Mouse (Mus musculus): ENCODE results near the gene Dnase1l1. TPM values are rescaled to one million over a fixed set of nuclear protein-coding genes. Genes with fewer than 3 reads are reported as not detected.
A peak's percentile ranks its signal among the peaks of the same experiment; 100 is the strongest.

The Dnase1l1 gene
- polyA plus RNA-seq, 1 experiment from 2014 or later, result 11.1 TPM

- 0 out of 2 replicates have a peak, but pooled peaks cover 5% of the 10 kb centered on the region for H3K4me1 ChIP-seq
- H3K9me3 ChIP-seq, result no peaks in the 10 kb centered on the region
- H3K36me3 ChIP-seq, result peaks cover 18% of the 10 kb centered on the region
- peak within 1 kb of the TSS; percentile 70 for H3K4me3 ChIP-seq
- H3K27me3 ChIP-seq (ENCODE audit: insufficient read depth, poor library complexity, severe bottlenecking), result 0 out of 2 replicates have a peak, but pooled peaks cover 3% of the 10 kb centered on the region
- WGBS, result 26% methylated on average over 39 of the region's 39 CpGs
- H3K27ac ChIP-seq, result peak within 1 kb of the TSS; percentile 91
- DNase-seq (ENCODE audit: low spot score), result peak; percentile 96
Observed at GRCm38 (mm10) chrX:74254153-74254887, 27.8 kb downstream of the Dnase1l1 start, which contains the start of gene Emd. Gene Emd (plus strand): TSS chrX:74254687.

- DNase-seq (ENCODE audit: low spot score), result peak; percentile 84
- Histone ChIP-seq H3K4me1 (no peaks in the 10 kb centered on the region), H3K9me3 (no peaks in the 10 kb centered on the region), H3K36me3 (no peaks in the 10 kb centered on the region), H3K27ac (peak within 1 kb of the TSS; percentile 86), H3K27me3 (ENCODE audit: insufficient read depth, poor library complexity, severe bottlenecking) (0 out of 2 replicates have a peak, but pooled peaks cover 3% of the 10 kb centered on the region), H3K4me3 (peak within 1 kb of the TSS; percentile 57)
- WGBS, result 15% methylated on average over 38 of the region's 38 CpGs
Observed at GRCm38 (mm10) chrX:74249615-74250014, 32.5 kb downstream of the Dnase1l1 start, which contains the start of gene Flna. Gene Flna (minus strand): TSS chrX:74249820.

- peak overlapping the region; percentile 57 for H3K4me3 ChIP-seq
- no peaks in the 10 kb centered on the region for H3K4me1 ChIP-seq
- WGBS, result 23% methylated on average over 3 of the region's 3 CpGs
- no peaks in the 10 kb centered on the region for H3K9me3 ChIP-seq
- 0 out of 2 replicates have a peak, but pooled peaks cover 3% of the 10 kb centered on the region for H3K27me3 ChIP-seq (ENCODE audit: insufficient read depth, poor library complexity, severe bottlenecking)
- peak; percentile 81 for DNase-seq (ENCODE audit: low spot score)
- H3K27ac ChIP-seq, result peak overlapping the region; percentile 86
- H3K36me3 ChIP-seq, result peaks cover 3% of the 10 kb centered on the region
Observed at GRCm38 (mm10) chrX:74248651-74249050, 33.5 kb downstream of the Dnase1l1 start.

GRCm38 (mm10) chrX:74246693-74247092 is 35.4 kb downstream of the Dnase1l1 start:
- no peak for DNase-seq (ENCODE audit: low spot score)
- no peaks in the 10 kb centered on the region for H3K27me3 ChIP-seq (ENCODE audit: insufficient read depth, poor library complexity, severe bottlenecking)
- peak overlapping the region; percentile 92 for H3K27ac ChIP-seq
- peaks cover 22% of the 10 kb centered on the region for H3K36me3 ChIP-seq
- H3K9me3 ChIP-seq, result no peaks in the 10 kb centered on the region
- 25% methylated on average over 15 of the region's 15 CpGs for WGBS
- peak overlapping the region; percentile 70 for H3K4me3 ChIP-seq
- no peaks in the 10 kb centered on the region for H3K4me1 ChIP-seq

- peak overlapping the region; percentile 92 for H3K27ac ChIP-seq
- H3K4me1 ChIP-seq, result no peaks in the 10 kb centered on the region
- no peaks in the 10 kb centered on the region for H3K9me3 ChIP-seq
- peak; percentile 96 for DNase-seq (ENCODE audit: low spot score)
- H3K27me3 ChIP-seq (ENCODE audit: insufficient read depth, poor library complexity, severe bottlenecking), result no peaks in the 10 kb centered on the region
- H3K4me3 ChIP-seq, result peak overlapping the region; percentile 70
- 18% methylated on average over 37 of the region's 38 CpGs for WGBS
- peaks cover 27% of the 10 kb centered on the region for H3K36me3 ChIP-seq
Observed at GRCm38 (mm10) chrX:74246213-74246681, 35.9 kb downstream of the Dnase1l1 start.

- Histone ChIP-seq H3K4me1 (no peaks in the 10 kb centered on the region), H3K27ac (peak overlapping the region; percentile 92), H3K36me3 (peaks cover 32% of the 10 kb centered on the region), H3K9me3 (no peaks in the 10 kb centered on the region), H3K27me3 (ENCODE audit: insufficient read depth, poor library complexity, severe bottlenecking) (no peaks in the 10 kb centered on the region), H3K4me3 (peak overlapping the region; percentile 70)
- 20% methylated on average over 21 of the region's 21 CpGs for WGBS
- DNase-seq (ENCODE audit: low spot score), result peak; percentile 85
Observed at GRCm38 (mm10) chrX:74245687-74246086, 36.5 kb downstream of the Dnase1l1 start.

- no peaks in the 10 kb centered on the region for H3K9me3 ChIP-seq
- no peak for DNase-seq (ENCODE audit: low spot score)
- no peaks in the 10 kb centered on the region for H3K27me3 ChIP-seq (ENCODE audit: insufficient read depth, poor library complexity, severe bottlenecking)
- H3K27ac ChIP-seq, result peak overlapping the region; percentile 92
- H3K36me3 ChIP-seq, result peaks cover 38% of the 10 kb centered on the region
- peak overlapping the region; percentile 70 for H3K4me3 ChIP-seq
- WGBS, result 29% methylated on average over 1 of the region's 1 CpGs
- H3K4me1 ChIP-seq, result no peaks in the 10 kb centered on the region
Observed at GRCm38 (mm10) chrX:74245107-74245506, 37.0 kb downstream of the Dnase1l1 start.

GRCm38 (mm10) chrX:74244614-74245083 is 37.5 kb downstream of the Dnase1l1 start:
- 26% methylated on average over 3 of the region's 3 CpGs for WGBS
- peak overlapping the region; percentile 92 for H3K27ac ChIP-seq
- no peaks in the 10 kb centered on the region for H3K4me1 ChIP-seq
- no peaks in the 10 kb centered on the region for H3K27me3 ChIP-seq (ENCODE audit: insufficient read depth, poor library complexity, severe bottlenecking)
- peaks cover 43% of the 10 kb centered on the region for H3K36me3 ChIP-seq
- no peaks in the 10 kb centered on the region for H3K9me3 ChIP-seq
- H3K4me3 ChIP-seq, result peak overlapping the region; percentile 70
- DNase-seq (ENCODE audit: low spot score), result peak; percentile 89

GRCm38 (mm10) chrX:74243807-74244206 is 38.3 kb downstream of the Dnase1l1 start:
- peaks cover 51% of the 10 kb centered on the region for H3K36me3 ChIP-seq
- no peak for DNase-seq (ENCODE audit: low spot score)
- no peaks in the 10 kb centered on the region for H3K27me3 ChIP-seq (ENCODE audit: insufficient read depth, poor library complexity, severe bottlenecking)
- peak overlapping the region; percentile 85 for H3K27ac ChIP-seq
- peak overlapping the region; percentile 70 for H3K4me3 ChIP-seq
- WGBS, result 50% methylated on average over 3 of the region's 3 CpGs
- H3K4me1 ChIP-seq, result no peaks in the 10 kb centered on the region
- H3K9me3 ChIP-seq, result no peaks in the 10 kb centered on the region

- Histone ChIP-seq H3K4me3 (peak overlapping the region; percentile 70), H3K4me1 (no peaks in the 10 kb centered on the region), H3K27me3 (ENCODE audit: insufficient read depth, poor library complexity, severe bottlenecking) (no peaks in the 10 kb centered on the region), H3K27ac (peak overlapping the region; percentile 85), H3K36me3 (peaks cover 55% of the 10 kb centered on the region), H3K9me3 (no peaks in the 10 kb centered on the region)
- WGBS, result 90% methylated on average over 2 of the region's 2 CpGs
- DNase-seq (ENCODE audit: low spot score), result no peak
Observed at GRCm38 (mm10) chrX:74243396-74243795, 38.7 kb downstream of the Dnase1l1 start.

GRCm38 (mm10) chrX:74240332-74240731 is 41.8 kb downstream of the Dnase1l1 start:
- Histone ChIP-seq H3K27ac (no peak overlapping the region), H3K36me3 (peaks cover 83% of the 10 kb centered on the region), H3K4me3 (no peak overlapping the region), H3K4me1 (no peaks in the 10 kb centered on the region), H3K27me3 (ENCODE audit: insufficient read depth, poor library complexity, severe bottlenecking) (no peaks in the 10 kb centered on the region), H3K9me3 (no peaks in the 10 kb centered on the region)
- DNase-seq (ENCODE audit: low spot score), result no peak
- WGBS, result 87% methylated on average over 4 of the region's 4 CpGs

- Histone ChIP-seq H3K4me3 (no peak overlapping the region), H3K36me3 (peaks cover 97% of the 10 kb centered on the region), H3K4me1 (no peaks in the 10 kb centered on the region), H3K27me3 (ENCODE audit: insufficient read depth, poor library complexity, severe bottlenecking) (no peaks in the 10 kb centered on the region), H3K27ac (no peak overlapping the region), H3K9me3 (no peaks in the 10 kb centered on the region)
- no peak for DNase-seq (ENCODE audit: low spot score)
- WGBS, result 87% methylated on average over 5 of the region's 5 CpGs
Observed at GRCm38 (mm10) chrX:74233196-74233595, 48.9 kb downstream of the Dnase1l1 start.

GRCm38 (mm10) chrX:74230038-74230437 is 52.1 kb downstream of the Dnase1l1 start:
- no peaks in the 10 kb centered on the region for H3K4me1 ChIP-seq
- H3K4me3 ChIP-seq, result no peak overlapping the region
- no peak overlapping the region for H3K27ac ChIP-seq
- WGBS, result 63% methylated on average over 1 of the region's 1 CpGs
- H3K36me3 ChIP-seq, result peaks cover 100% of the 10 kb centered on the region
- H3K9me3 ChIP-seq, result no peaks in the 10 kb centered on the region
- no peaks in the 10 kb centered on the region for H3K27me3 ChIP-seq (ENCODE audit: insufficient read depth, poor library complexity, severe bottlenecking)
- DNase-seq (ENCODE audit: low spot score), result no peak

All from heart, embryonic 10.5 days (tissue).